Mouse (Mus musculus): ENCODE measurements around the gene Cep57. TPM values are rescaled to one million over a fixed set of nuclear protein-coding genes. Genes with fewer than 3 reads are reported as not detected.

Cep57 gene
- 45.8 and 56.6 TPM in 2 replicates for polyA plus RNA-seq (2015; fragmentation: Nextera tagmentation; extraction: Ambion mirVana)

DNA sequence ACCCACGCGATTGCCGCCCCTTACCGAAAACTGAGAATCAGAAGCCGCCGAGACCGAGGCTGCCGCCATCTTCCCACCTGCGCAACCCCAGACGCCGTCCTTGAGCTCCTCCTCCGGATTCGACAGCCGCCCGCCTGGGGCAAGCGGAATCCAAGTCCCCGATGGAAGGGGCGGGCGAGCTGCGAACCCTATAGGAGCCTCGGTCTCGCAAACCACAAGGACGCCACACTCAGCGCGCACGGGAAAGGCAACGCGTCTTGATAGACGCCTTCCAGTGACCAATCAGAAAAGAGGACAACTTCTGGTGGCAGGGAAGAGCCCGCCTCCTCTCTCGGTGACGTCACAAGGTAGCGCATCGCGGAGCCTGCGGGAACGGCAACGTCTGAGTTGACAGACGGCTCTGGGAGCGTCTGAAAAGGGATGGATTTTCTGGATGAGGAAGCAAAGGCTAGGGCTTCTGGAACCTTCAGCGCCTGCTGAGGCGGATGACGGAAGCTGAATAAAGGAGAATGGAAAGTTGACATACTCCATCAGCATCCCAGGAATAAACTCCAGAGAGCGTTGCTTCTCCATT lies at the start of gene Cep57:
TSS of gene Cep57 (minus strand) at position 276 of the 574 bp plus-strand sequence.
- peak within 1 kb of the TSS; percentile 99 for H3K27ac ChIP-seq
- H3K27me3 ChIP-seq, result no peaks in the 10 kb centered on the region
- H3K4me1 ChIP-seq (replicated peaks), result peaks cover 44% of the 10 kb centered on the region
- under 1% methylated on average over 44 of the region's 44 CpGs for WGBS
- H3K36me3 ChIP-seq, result peaks cover 15% of the 10 kb centered on the region
- ATAC-seq, result peak; percentile 93
- no peaks in the 10 kb centered on the region for H3K9me3 ChIP-seq
- H3K4me2 ChIP-seq (replicated peaks), result peak within 1 kb of the TSS; percentile 83
- peak within 1 kb of the TSS; percentile 94 for H3K9ac ChIP-seq (replicated peaks)
- peak within 1 kb of the TSS; percentile 83 for H3K4me3 ChIP-seq (replicated peaks)

DNA sequence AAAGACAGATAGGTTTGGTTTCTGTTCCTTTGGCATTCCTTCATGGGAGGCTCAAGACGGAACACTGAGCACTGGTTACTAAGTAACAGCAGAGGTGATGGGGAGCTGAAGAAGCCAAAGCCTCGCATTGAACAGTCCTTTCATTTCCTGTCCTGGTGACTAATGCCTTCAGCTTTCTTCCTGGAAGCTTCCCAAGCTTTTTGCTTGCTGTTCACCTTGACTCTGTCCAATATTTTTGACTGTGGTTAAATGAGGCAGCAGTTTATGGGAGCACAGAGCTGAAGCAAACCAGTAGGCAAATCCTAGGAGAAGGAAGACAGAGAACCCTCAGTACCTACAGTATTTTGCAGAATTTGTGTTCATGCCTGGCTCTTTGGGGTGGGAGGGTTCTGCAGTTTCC lies 48.4 kb upstream of the Cep57 start:
- no peaks in the 10 kb centered on the region for H3K4me1 ChIP-seq (replicated peaks)
- no peaks in the 10 kb centered on the region for H3K36me3 ChIP-seq
- H3K27ac ChIP-seq, result no peak overlapping the region
- H3K9me3 ChIP-seq, result no peaks in the 10 kb centered on the region
- H3K4me3 ChIP-seq (replicated peaks), result no peak overlapping the region
- no peak overlapping the region for H3K9ac ChIP-seq (replicated peaks)
- WGBS, result 83% methylated on average over 2 of the region's 2 CpGs
- ATAC-seq, result no peak
- H3K4me2 ChIP-seq (replicated peaks), result no peak overlapping the region
- no peaks in the 10 kb centered on the region for H3K27me3 ChIP-seq

DNA sequence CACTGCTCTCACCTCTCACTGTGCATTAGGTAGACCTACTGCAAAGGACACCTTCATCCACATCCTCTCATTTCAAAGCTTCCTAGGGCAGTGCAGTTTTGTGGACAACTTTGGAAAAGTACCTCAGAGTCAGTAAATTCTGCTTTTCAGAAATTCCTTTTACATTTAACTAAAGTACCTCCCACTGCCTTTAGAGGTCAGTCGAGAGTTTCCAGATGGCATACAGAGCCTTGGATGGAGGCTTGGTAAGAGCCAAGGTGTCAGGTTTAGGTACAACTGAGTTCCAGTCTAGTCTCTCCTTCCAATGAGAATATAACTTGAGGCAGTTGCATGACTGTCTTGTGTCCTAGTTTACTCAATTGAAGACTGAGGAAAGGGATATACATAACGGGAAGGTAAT lies 47.5 kb upstream of the Cep57 start:
- 47% methylated on average over 2 of the region's 2 CpGs for WGBS

DNA sequence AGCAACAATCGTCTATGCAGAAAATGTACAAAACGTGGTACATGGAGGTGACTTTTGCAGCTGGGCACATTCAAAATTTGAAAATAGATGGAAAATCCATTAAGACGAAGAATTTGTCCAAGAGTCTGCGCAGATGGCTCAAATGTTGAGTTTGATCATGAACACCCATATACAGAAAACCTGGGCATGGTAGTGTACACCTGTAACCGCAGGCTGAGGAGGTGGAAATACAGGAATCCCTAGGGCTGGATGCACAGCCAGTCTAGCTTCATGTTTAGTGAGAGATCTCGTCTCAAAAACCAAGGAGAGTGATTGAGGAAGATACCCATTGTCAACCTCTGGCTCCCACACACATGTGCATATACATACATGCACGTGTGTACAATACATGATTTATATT lies 44.7 kb upstream of the Cep57 start:
- ATAC-seq, result no peak
- Histone ChIP-seq H3K4me3 (replicated peaks) (no peak overlapping the region), H3K4me1 (replicated peaks) (no peaks in the 10 kb centered on the region), H3K9me3 (no peaks in the 10 kb centered on the region), H3K27me3 (no peaks in the 10 kb centered on the region), H3K36me3 (no peaks in the 10 kb centered on the region), H3K27ac (no peak overlapping the region), H3K4me2 (replicated peaks) (no peak overlapping the region), H3K9ac (replicated peaks) (no peak overlapping the region)
- WGBS, result 89% methylated on average over 7 of the region's 7 CpGs

More for the DNA sequence above, 47.5 kb upstream of the Cep57 start:
- no peak overlapping the region for H3K4me2 ChIP-seq (replicated peaks)
- no peaks in the 10 kb centered on the region for H3K36me3 ChIP-seq
- no peak overlapping the region for H3K9ac ChIP-seq (replicated peaks)
- no peak overlapping the region for H3K4me3 ChIP-seq (replicated peaks)
- no peaks in the 10 kb centered on the region for H3K9me3 ChIP-seq
- ATAC-seq, result no peak
- H3K27ac ChIP-seq, result no peak overlapping the region
- H3K4me1 ChIP-seq (replicated peaks), result no peaks in the 10 kb centered on the region
- H3K27me3 ChIP-seq, result no peaks in the 10 kb centered on the region

DNA sequence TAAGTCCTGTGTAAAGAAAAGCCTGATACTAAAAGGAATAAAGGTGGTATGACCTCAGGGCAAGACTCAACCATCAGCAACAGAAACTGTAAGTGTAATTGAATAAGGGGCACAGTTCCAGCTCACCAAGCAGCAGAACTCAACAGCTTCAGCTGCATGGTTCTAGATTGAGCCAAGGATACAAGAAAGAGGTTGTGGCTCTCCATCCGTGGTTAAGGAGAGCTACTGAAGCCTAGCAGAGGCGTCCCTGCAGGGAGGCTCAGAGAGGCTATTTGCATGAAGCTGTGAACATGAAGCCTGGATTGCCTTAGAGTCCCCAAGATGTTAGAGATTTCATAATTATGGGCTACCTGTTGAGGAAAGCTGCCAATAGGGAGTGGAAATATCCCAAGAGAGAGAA lies 40.7 kb upstream of the Cep57 start:
- H3K9ac ChIP-seq (replicated peaks), result no peak overlapping the region

DNA sequence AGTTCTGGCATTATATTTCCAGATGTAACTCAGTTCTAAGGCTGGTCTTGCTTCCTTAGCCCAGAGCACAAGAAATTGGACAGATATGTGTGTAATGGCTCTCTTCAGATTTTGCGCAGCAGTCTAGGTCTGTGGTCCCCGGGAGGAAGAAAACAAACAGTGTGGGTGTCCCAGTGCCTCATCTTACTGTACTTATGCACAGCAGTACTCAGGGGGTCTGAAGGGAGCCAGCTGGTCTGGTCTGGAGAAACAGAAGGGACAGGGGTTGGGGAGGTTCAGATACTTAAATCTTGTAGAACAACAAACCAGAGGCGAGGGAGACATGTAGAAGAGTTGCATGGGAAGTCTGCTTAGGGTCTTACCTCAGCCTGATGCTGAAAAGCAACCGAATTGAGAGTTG lies 29.9 kb upstream of the Cep57 start:
- Histone ChIP-seq H3K4me1 (replicated peaks) (no peaks in the 10 kb centered on the region), H3K27me3 (no peaks in the 10 kb centered on the region), H3K36me3 (no peaks in the 10 kb centered on the region), H3K9ac (replicated peaks) (no peak overlapping the region), H3K4me3 (replicated peaks) (no peak overlapping the region), H3K9me3 (no peaks in the 10 kb centered on the region), H3K4me2 (replicated peaks) (no peak overlapping the region), H3K27ac (no peak overlapping the region)
- WGBS, result 85% methylated on average over 4 of the region's 4 CpGs
- no peak for ATAC-seq

More for the DNA sequence above, 40.7 kb upstream of the Cep57 start:
- no peak for ATAC-seq
- no peaks in the 10 kb centered on the region for H3K36me3 ChIP-seq
- H3K4me1 ChIP-seq (replicated peaks), result no peaks in the 10 kb centered on the region
- H3K27me3 ChIP-seq, result no peaks in the 10 kb centered on the region
- 71% methylated on average over 2 of the region's 2 CpGs for WGBS
- no peak overlapping the region for H3K4me2 ChIP-seq (replicated peaks)
- no peak overlapping the region for H3K27ac ChIP-seq
- H3K9me3 ChIP-seq, result no peaks in the 10 kb centered on the region
- no peak overlapping the region for H3K4me3 ChIP-seq (replicated peaks)

GRCm38 (mm10) chr9:13856247-13856646 lies 29.3 kb upstream of the Cep57 start:
- Histone ChIP-seq H3K27me3 (no peaks in the 10 kb centered on the region), H3K9ac (replicated peaks) (no peak overlapping the region), H3K9me3 (no peaks in the 10 kb centered on the region), H3K4me3 (replicated peaks) (no peak overlapping the region), H3K4me1 (replicated peaks) (no peaks in the 10 kb centered on the region), H3K27ac (no peak overlapping the region), H3K36me3 (no peaks in the 10 kb centered on the region), H3K4me2 (replicated peaks) (no peak overlapping the region)
- no peak for ATAC-seq
- WGBS, result 59% methylated on average over 1 of the region's 1 CpGs

DNA sequence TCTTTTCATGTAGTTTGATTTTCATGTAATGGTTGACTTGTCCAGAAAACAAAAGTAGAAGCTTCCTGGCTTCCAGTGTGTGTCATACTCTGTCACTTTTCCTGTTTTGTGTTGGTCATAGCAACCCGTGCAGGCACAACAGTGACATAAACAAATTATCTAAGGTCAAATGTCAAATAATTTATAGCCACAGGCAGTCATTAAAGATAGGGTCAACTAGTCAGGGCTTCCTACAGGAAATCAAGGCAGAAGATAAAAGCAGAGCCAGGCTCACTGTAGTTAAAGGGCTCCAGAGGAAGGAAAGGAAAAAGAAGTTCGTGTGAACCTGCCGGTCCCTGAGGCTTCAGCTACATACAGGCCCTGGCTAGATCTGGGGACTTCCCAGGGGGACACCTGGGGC lies 27.0 kb upstream of the Cep57 start:
- Histone ChIP-seq H3K27ac (no peak overlapping the region), H3K27me3 (no peaks in the 10 kb centered on the region), H3K9ac (replicated peaks) (no peak overlapping the region), H3K9me3 (no peaks in the 10 kb centered on the region), H3K36me3 (no peaks in the 10 kb centered on the region), H3K4me3 (replicated peaks) (no peak overlapping the region), H3K4me1 (replicated peaks) (no peaks in the 10 kb centered on the region), H3K4me2 (replicated peaks) (no peak overlapping the region)
- 87% methylated on average over 3 of the region's 3 CpGs for WGBS
- no peak for ATAC-seq

DNA sequence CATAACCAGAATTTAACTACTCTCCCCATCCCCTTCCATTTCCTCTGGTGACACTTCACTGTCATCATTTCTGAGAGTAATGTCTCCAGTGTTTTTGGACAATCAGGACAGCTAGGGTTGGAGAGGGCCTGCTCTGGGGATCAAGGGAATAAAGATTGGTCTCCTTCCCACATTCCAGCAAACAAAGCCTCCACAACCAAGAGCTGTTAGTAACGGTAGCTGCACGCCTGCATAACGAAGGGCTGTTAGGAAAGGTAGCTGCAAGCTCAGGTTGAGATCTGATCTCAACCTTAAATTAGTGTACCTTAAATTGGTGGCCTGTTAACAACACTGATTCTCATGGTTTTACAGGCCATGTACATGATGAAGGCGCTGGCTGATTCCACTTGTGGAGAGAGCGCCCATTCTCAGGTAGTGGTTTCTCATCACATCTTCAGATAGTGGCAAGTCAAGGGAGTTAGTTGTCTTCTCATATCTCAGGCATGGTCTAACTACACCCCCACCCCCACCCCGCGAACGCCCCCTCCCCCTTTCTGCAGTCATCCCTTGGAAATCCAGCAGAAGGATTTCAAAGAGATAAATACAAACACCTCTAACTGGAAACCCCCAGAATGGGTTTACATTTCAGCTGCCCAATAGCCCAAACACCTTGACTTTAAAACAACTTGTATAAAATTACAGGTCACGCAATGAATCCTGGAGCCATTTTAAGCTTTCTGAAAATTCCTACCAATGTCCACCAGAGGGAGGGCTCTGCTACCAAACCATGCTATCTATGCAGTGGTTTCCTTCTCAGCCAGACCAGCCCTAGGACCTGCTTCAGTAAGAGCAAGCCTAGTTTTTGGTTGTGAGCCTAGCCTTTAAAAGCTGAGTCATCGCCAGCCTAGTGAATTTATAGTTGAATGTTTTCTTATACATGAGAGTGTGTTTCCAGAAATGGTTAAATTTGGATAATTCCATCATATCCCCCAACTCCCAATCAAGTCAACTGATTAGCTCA lies 21.9 kb upstream of the Cep57 start:
- ATAC-seq, result peak; percentile 84
- 82% methylated on average over 10 of the region's 10 CpGs for WGBS
- Histone ChIP-seq H3K4me1 (replicated peaks) (no peaks in the 10 kb centered on the region), H3K4me3 (replicated peaks) (no peak overlapping the region), H3K4me2 (replicated peaks) (no peak overlapping the region), H3K9me3 (no peaks in the 10 kb centered on the region), H3K36me3 (peaks cover 13% of the 10 kb centered on the region), H3K27me3 (no peaks in the 10 kb centered on the region), H3K27ac (no peak overlapping the region), H3K9ac (replicated peaks) (no peak overlapping the region)

GRCm38 (mm10) chr9:13847591-13847990 lies 20.7 kb upstream of the Cep57 start:
- Histone ChIP-seq H3K9me3 (no peaks in the 10 kb centered on the region), H3K4me3 (replicated peaks) (no peak overlapping the region), H3K27me3 (no peaks in the 10 kb centered on the region), H3K27ac (no peak overlapping the region), H3K36me3 (peaks cover 20% of the 10 kb centered on the region), H3K9ac (replicated peaks) (no peak overlapping the region), H3K4me2 (replicated peaks) (no peak overlapping the region), H3K4me1 (replicated peaks) (no peaks in the 10 kb centered on the region)
- WGBS, result 94% methylated on average over 3 of the region's 3 CpGs
- no peak for ATAC-seq

GRCm38 (mm10) chr9:13836726-13837125 lies 9.8 kb upstream of the Cep57 start:
- H3K27ac ChIP-seq, result no peak overlapping the region
- no peaks in the 10 kb centered on the region for H3K27me3 ChIP-seq
- 0 out of 2 replicates have a peak, but pooled peaks cover 3% of the 10 kb centered on the region for H3K4me1 ChIP-seq (replicated peaks)
- no peak overlapping the region for H3K4me2 ChIP-seq (replicated peaks)
- no peak overlapping the region for H3K9ac ChIP-seq (replicated peaks)
- no peaks in the 10 kb centered on the region for H3K9me3 ChIP-seq
- peaks cover 79% of the 10 kb centered on the region for H3K36me3 ChIP-seq
- H3K4me3 ChIP-seq (replicated peaks), result no peak overlapping the region
- ATAC-seq, result no peak
- 91% methylated on average over 2 of the region's 2 CpGs for WGBS

- H3K4me2 ChIP-seq (replicated peaks), result no peak overlapping the region
- no peaks in the 10 kb centered on the region for H3K27me3 ChIP-seq
- 0 out of 2 replicates have a peak, but pooled peaks cover 10% of the 10 kb centered on the region for H3K4me1 ChIP-seq (replicated peaks)
- H3K4me3 ChIP-seq (replicated peaks), result no peak overlapping the region
- H3K9ac ChIP-seq (replicated peaks), result no peak overlapping the region
- WGBS, result 95% methylated on average over 3 of the region's 3 CpGs
- H3K36me3 ChIP-seq, result peaks cover 78% of the 10 kb centered on the region
- ATAC-seq, result no peak
- H3K9me3 ChIP-seq, result no peaks in the 10 kb centered on the region
- H3K27ac ChIP-seq, result no peak overlapping the region
Observed at GRCm38 (mm10) chr9:13835256-13835655, 8.3 kb upstream of the Cep57 start.

Measured in midbrain, embryonic 13.5 days (tissue).